In the genomic region with DNA sequence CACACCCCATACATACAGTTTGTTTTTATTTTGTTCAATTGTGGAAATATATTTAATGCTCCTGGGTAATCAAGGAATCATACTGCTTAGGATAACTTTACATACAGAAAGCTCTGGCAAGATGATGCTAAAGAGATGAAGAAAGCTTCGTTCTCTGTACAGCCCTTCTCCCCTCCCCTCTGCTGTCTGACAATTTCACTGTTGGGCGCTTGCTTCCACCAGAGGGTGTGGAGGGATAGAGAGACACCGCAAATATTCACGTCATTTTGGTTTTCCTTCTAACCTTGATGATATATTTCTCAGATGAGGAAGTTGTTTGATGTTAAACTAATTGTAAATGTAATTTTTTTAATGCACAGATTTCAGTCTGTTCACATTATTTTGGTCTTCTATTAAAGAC, we compare ENCODE assay signal across 15 mouse cellular contexts.
DNase-seq lines count a peak whose midpoint lies in the region; ATAC-seq and TF ChIP-seq lines count a peak whose summit lies in the region.
"Had no signal": no experiment of that assay in that cellular context is flagged by ENCODE, and none has a peak within 500 bp of the region (broad histone marks: within the 10 kb centered on the region; RNA-seq: fewer than 3 reads in every experiment).

No protein-coding gene starts in this region.

- H3K79me2 ChIP-seq in heart, adult 2 months (replicated peaks; ENCODE audit: control insufficient read depth, insufficient read depth, low read length), result peaks cover 1% of the 10 kb centered on the region; the same call in 1 of the 2 replicates

- no peak overlapping the region for H3K27ac ChIP-seq in heart, adult 2 months
- no peak overlapping the region for H3K27ac ChIP-seq in midbrain, embryonic 11.5 days (ENCODE audit: low read depth, low read length)
- no peak overlapping the region for H3K27ac ChIP-seq in midbrain, embryonic 15.5 days
- H3K27ac ChIP-seq in midbrain, postnatal 0 days (ENCODE audit: low read depth, low read length), result no peak overlapping the region
- H3K27ac ChIP-seq: limb, embryonic 15.5 days; neural tube, embryonic 13.5 days had no signal

- no peak for ATAC-seq in midbrain, embryonic 11.5 days (ENCODE audit: low FRiP score)
- no peak for ATAC-seq in midbrain, embryonic 15.5 days (replicated peaks)
- ATAC-seq in midbrain, postnatal 0 days (ENCODE audit: low FRiP score), result no peak
- ATAC-seq: liver, postnatal 0 days had no signal

- TF ChIP-seq CTCF in heart, adult 2 months (IDR thresholded peaks at IDR 0.05), result peak; percentile 19
- peak; percentile 72 for TF ChIP-seq CTCF in midbrain, postnatal 0 days (IDR thresholded peaks at IDR 0.05)

- H3K27me3 ChIP-seq in heart, adult 2 months (ENCODE audit: control insufficient read depth, insufficient read depth, low read length), result no peaks in the 10 kb centered on the region
- H3K27me3 ChIP-seq in midbrain, embryonic 11.5 days (ENCODE audit: control insufficient read depth, insufficient read depth, low read length), result no peaks in the 10 kb centered on the region
- H3K27me3 ChIP-seq in midbrain, embryonic 15.5 days (replicated peaks), result no peaks in the 10 kb centered on the region
- H3K27me3 ChIP-seq in midbrain, postnatal 0 days (ENCODE audit: insufficient read depth, low read length), result no peaks in the 10 kb centered on the region
- H3K27me3 ChIP-seq: limb, embryonic 15.5 days; neural tube, embryonic 13.5 days had no signal

- DNase-seq in heart, adult 2 months, result no peak
- DNase-seq in heart, adult 9 months (ENCODE audit: low spot score in 2 of 2), result no peak
- DNase-seq in midbrain, embryonic 11.5 days (ENCODE audit: low spot score, missing footprints), result peak; percentile 73
- peak; percentile 32 to 36 for DNase-seq in cerebellum, postnatal 36 days
- DNase-seq in midbrain, postnatal 0 days (ENCODE audit: low spot score), result peak; percentile 50
- no peak for DNase-seq in thymus, postnatal 10 days (ENCODE audit: low spot score in 2 of 2)
- DNase-seq: adrenal gland, adult 8-10 months; embryo, embryonic 11 days; heart, postnatal 10 days; liver, postnatal 0 days; lung, postnatal 36 days; thymus, postnatal 14 days had no signal

- no peak for TF ChIP-seq POLR2A in heart, adult 2 months (IDR thresholded peaks at IDR 0.05; ENCODE audit: insufficient read depth, low read depth, low read length)

- no peak overlapping the region for H3K4me3 ChIP-seq in heart, adult 2 months
- no peak overlapping the region for H3K4me3 ChIP-seq in midbrain, embryonic 11.5 days (ENCODE audit: low read depth, low read length)
- no peak overlapping the region for H3K4me3 ChIP-seq in midbrain, embryonic 15.5 days
- H3K4me3 ChIP-seq in midbrain, postnatal 0 days (ENCODE audit: low read depth, low read length), result no peak overlapping the region
- H3K4me3 ChIP-seq: limb, embryonic 15.5 days; neural tube, embryonic 13.5 days had no signal

- no peaks in the 10 kb centered on the region; the same call in none of the 2 replicates for H3K4me1 ChIP-seq in heart, adult 2 months (ENCODE audit: control insufficient read depth, insufficient read depth, low read length)
- peaks cover 2% of the 10 kb centered on the region; the same call in 1 of the 2 replicates for H3K4me1 ChIP-seq in midbrain, embryonic 11.5 days (ENCODE audit: control insufficient read depth, insufficient read depth, low read length)
- H3K4me1 ChIP-seq in midbrain, embryonic 15.5 days, result peaks cover 9% of the 10 kb centered on the region
- peaks cover 6% of the 10 kb centered on the region; the same call in 1 of the 2 replicates for H3K4me1 ChIP-seq in midbrain, postnatal 0 days (ENCODE audit: insufficient read depth, low read length)

- peaks cover 3% of the 10 kb centered on the region for H3K36me3 ChIP-seq in heart, adult 2 months (ENCODE audit: control insufficient read depth, insufficient read depth, low read length)
- no peaks in the 10 kb centered on the region; the same call in 1 of the 2 replicates for H3K36me3 ChIP-seq in midbrain, embryonic 11.5 days (ENCODE audit: control insufficient read depth, insufficient read depth, low read length)
- no peaks in the 10 kb centered on the region for H3K36me3 ChIP-seq in midbrain, embryonic 15.5 days (replicated peaks)
- no peaks in the 10 kb centered on the region; the same call in 1 of the 2 replicates for H3K36me3 ChIP-seq in midbrain, postnatal 0 days (ENCODE audit: insufficient read depth, low read length)

- 80% methylated on average over 4 of the region's 4 CpGs for WGBS in heart, adult 2 months
- WGBS in midbrain, embryonic 11.5 days, result 66% methylated on average over 4 of the region's 4 CpGs
- WGBS in midbrain, embryonic 15.5 days, result 33% methylated on average over 4 of the region's 4 CpGs
- WGBS in midbrain, postnatal 0 days, result 21% methylated on average over 4 of the region's 4 CpGs

- no peak for TF ChIP-seq EP300 in heart, adult 2 months (IDR thresholded peaks at IDR 0.05; ENCODE audit: insufficient read depth, low read depth, low read length)

- intact Hi-C loops in heart, adult 2 months (cut with DNase I), result no loop called here

- no peaks in the 10 kb centered on the region for H3K9me3 ChIP-seq in midbrain, embryonic 11.5 days (ENCODE audit: control insufficient read depth, low read length)
- no peaks in the 10 kb centered on the region for H3K9me3 ChIP-seq in midbrain, embryonic 15.5 days
- H3K9me3 ChIP-seq in midbrain, postnatal 0 days (ENCODE audit: low read length), result no peaks in the 10 kb centered on the region
- H3K9me3 ChIP-seq: limb, embryonic 15.5 days; neural tube, embryonic 13.5 days had no signal

- no peak overlapping the region for H3K9ac ChIP-seq in heart, adult 2 months (ENCODE audit: low read depth, low read length)
- no peak overlapping the region for H3K9ac ChIP-seq in midbrain, embryonic 11.5 days (ENCODE audit: low read length)
- no peak overlapping the region for H3K9ac ChIP-seq in midbrain, embryonic 15.5 days
- H3K9ac ChIP-seq in midbrain, postnatal 0 days (replicated peaks; ENCODE audit: low read length, poor library complexity, severe bottlenecking), result no peak overlapping the region
- H3K9ac ChIP-seq: limb, embryonic 15.5 days; liver, postnatal 0 days; neural tube, embryonic 13.5 days had no signal

- H3K4me2 ChIP-seq in midbrain, embryonic 11.5 days, result no peak overlapping the region
- H3K4me2 ChIP-seq in midbrain, embryonic 15.5 days, result no peak overlapping the region
- H3K4me2 ChIP-seq in midbrain, postnatal 0 days (ENCODE audit: low read depth, low read length, poor library complexity, severe bottlenecking), result no peak overlapping the region; the same call in 1 of the 2 replicates
- H3K4me2 ChIP-seq: limb, embryonic 15.5 days; neural tube, embryonic 13.5 days had no signal

Comparison
In these comparisons a context has a peak if more than half of its experiments do, and no peak if none do; other contexts are left out.
1. DNase-seq: peak in midbrain, embryonic 11.5 days (single experiment), cerebellum, postnatal 36 days (2 of 2) and midbrain, postnatal 0 days (single experiment); none in heart, adult 2 months (0 of 2), heart, adult 9 months (0 of 2) and thymus, postnatal 10 days (0 of 2).